Comparison of ENCODE assay signal across 13 mouse cellular contexts in genomic region chr5:24989683-24990082, GRCm38 (mm10).
DNase-seq lines count a peak whose midpoint lies in the region; ATAC-seq and TF ChIP-seq lines count a peak whose summit lies in the region.
"Had no signal": no experiment of that assay in that cellular context is flagged by ENCODE, and none has a peak within 500 bp of the region (broad histone marks: within the 10 kb centered on the region; RNA-seq: fewer than 3 reads in every experiment).

No protein-coding gene starts in this region.

- ATAC-seq in embryonic facial prominence, embryonic 14.5 days (ENCODE audit: low read depth), result no peak
- ATAC-seq in hematopoietic stem cell, adult 5-6 weeks (replicated peaks in 1 of 2; ENCODE audit: insufficient read depth in 1 of 2, low FRiP score in 2 of 2, low TSS enrichment in 1 of 2, low read depth in 1 of 2, poor library complexity in 2 of 2, severe bottlenecking in 2 of 2), result peak; percentile 77 to 80
- ATAC-seq: hindbrain, embryonic 16.5 days had no signal

- TF ChIP-seq CTCF in lung, adult 2 months (IDR thresholded peaks at IDR 0.05; ENCODE audit: insufficient read depth, low read length), result no peak

- no peak for TF ChIP-seq POLR2A in lung, adult 2 months (IDR thresholded peaks at IDR 0.05; ENCODE audit: borderline replicate concordance, extremely low read depth, low read depth, low read length)

- no peaks in the 10 kb centered on the region for H3K27me3 ChIP-seq in embryonic facial prominence, embryonic 14.5 days (replicated peaks; ENCODE audit: control insufficient read depth, insufficient read depth, low read length)
- no peaks in the 10 kb centered on the region for H3K27me3 ChIP-seq in embryonic facial prominence, embryonic 10.5 days (replicated peaks; ENCODE audit: low read depth, poor library complexity, severe bottlenecking)
- no peaks in the 10 kb centered on the region for H3K27me3 ChIP-seq in hindbrain, embryonic 10.5 days (ENCODE audit: insufficient read depth, poor library complexity, severe bottlenecking)
- H3K27me3 ChIP-seq: neural tube, embryonic 13.5 days had no signal

- peak; percentile 52 for DNase-seq in embryonic facial prominence, embryonic 14.5 days (ENCODE audit: low spot score)
- DNase-seq in embryonic facial prominence, embryonic 10.5 days (ENCODE audit: low spot score), result no peak
- DNase-seq in lung, adult 18-20 months, result peak; percentile 57 to 68
- DNase-seq in lung, adult 2 months, result no peak
- peak; percentile 52 for DNase-seq in telencephalon, adult 2 months (ENCODE audit: low read depth, low spot score)
- DNase-seq in hindbrain, embryonic 10.5 days (ENCODE audit: low spot score), result no peak
- DNase-seq in neural tube, embryonic 10.5 days (ENCODE audit: extremely low spot score, low spot score), result no peak
- DNase-seq: kidney, postnatal 36 days; midbrain, embryonic 14.5 days had no signal

- no peaks in the 10 kb centered on the region for H3K36me3 ChIP-seq in embryonic facial prominence, embryonic 14.5 days (ENCODE audit: control insufficient read depth, insufficient read depth, low read length)
- no peaks in the 10 kb centered on the region for H3K36me3 ChIP-seq in embryonic facial prominence, embryonic 10.5 days (replicated peaks)
- H3K36me3 ChIP-seq in hindbrain, embryonic 10.5 days, result no peaks in the 10 kb centered on the region
- H3K36me3 ChIP-seq: neural tube, embryonic 13.5 days had no signal

- no peak overlapping the region for H3K4me3 ChIP-seq in embryonic facial prominence, embryonic 14.5 days (ENCODE audit: low read depth, low read length)
- no peak overlapping the region for H3K4me3 ChIP-seq in embryonic facial prominence, embryonic 10.5 days
- no peak overlapping the region for H3K4me3 ChIP-seq in lung, adult 2 months (replicated peaks; ENCODE audit: extremely low read depth, low read depth, low read length)
- H3K4me3 ChIP-seq in hindbrain, embryonic 10.5 days, result no peak overlapping the region
- H3K4me3 ChIP-seq: erythroblast, embryonic 14.5 days; neural tube, embryonic 13.5 days had no signal

- peaks cover 7% of the 10 kb centered on the region for H3K4me1 ChIP-seq in embryonic facial prominence, embryonic 14.5 days (ENCODE audit: control insufficient read depth, insufficient read depth, low read length)
- H3K4me1 ChIP-seq in embryonic facial prominence, embryonic 10.5 days, result peaks cover 45% of the 10 kb centered on the region
- H3K4me1 ChIP-seq in lung, adult 2 months (ENCODE audit: control insufficient read depth, insufficient read depth, low read length), result no peaks in the 10 kb centered on the region
- H3K4me1 ChIP-seq in hindbrain, embryonic 10.5 days (replicated peaks), result peaks cover 40% of the 10 kb centered on the region

- H3K4me2 ChIP-seq in embryonic facial prominence, embryonic 14.5 days (ENCODE audit: low read depth, low read length), result no peak overlapping the region
- H3K4me2 ChIP-seq: neural tube, embryonic 13.5 days had no signal

- no peaks in the 10 kb centered on the region for H3K9me3 ChIP-seq in embryonic facial prominence, embryonic 14.5 days (ENCODE audit: control insufficient read depth, low read length)
- H3K9me3 ChIP-seq in embryonic facial prominence, embryonic 10.5 days, result no peaks in the 10 kb centered on the region
- H3K9me3 ChIP-seq in hindbrain, embryonic 10.5 days, result no peaks in the 10 kb centered on the region
- H3K9me3 ChIP-seq: neural tube, embryonic 13.5 days had no signal

- 46% methylated on average over 3 of the region's 3 CpGs for WGBS in embryonic facial prominence, embryonic 14.5 days
- 55% methylated on average over 3 of the region's 3 CpGs for whole genome bisulfite sequencing in embryonic facial prominence, embryonic 10.5 days
- 25% methylated on average over 3 of the region's 3 CpGs for WGBS in lung, adult 2 months
- 61% methylated on average over 3 of the region's 3 CpGs for WGBS in hindbrain, embryonic 10.5 days

- H3K9ac ChIP-seq in embryonic facial prominence, embryonic 14.5 days (ENCODE audit: low read depth, low read length), result no peak overlapping the region
- H3K9ac ChIP-seq: neural tube, embryonic 13.5 days had no signal

- no peak overlapping the region for H3K27ac ChIP-seq in embryonic facial prominence, embryonic 14.5 days (replicated peaks; ENCODE audit: low read depth, low read length)
- H3K27ac ChIP-seq in embryonic facial prominence, embryonic 10.5 days (replicated peaks), result no peak overlapping the region
- no peak overlapping the region for H3K27ac ChIP-seq in hindbrain, embryonic 10.5 days
- H3K27ac ChIP-seq: neural tube, embryonic 13.5 days had no signal

Comparison
In these comparisons a context has a peak if more than half of its experiments do, and no peak if none do; other contexts are left out.
1. DNase-seq: peak in embryonic facial prominence, embryonic 14.5 days (single experiment), lung, adult 18-20 months (2 of 2) and telencephalon, adult 2 months (single experiment); none in embryonic facial prominence, embryonic 10.5 days (single experiment), lung, adult 2 months (single experiment), hindbrain, embryonic 10.5 days (single experiment) and neural tube, embryonic 10.5 days (single experiment).